Mouse (Mus musculus): Measurements from ENCODE around the gene Ciz1. TPM values are rescaled to one million over a fixed set of nuclear protein-coding genes. Genes with fewer than 3 reads are reported as not detected.
A peak's percentile ranks its signal among the peaks of the same experiment; 100 is the strongest.

Ciz1 gene
- polyA plus RNA-seq, 1 experiment from 2014 or later, result 41.1 TPM

DNA sequence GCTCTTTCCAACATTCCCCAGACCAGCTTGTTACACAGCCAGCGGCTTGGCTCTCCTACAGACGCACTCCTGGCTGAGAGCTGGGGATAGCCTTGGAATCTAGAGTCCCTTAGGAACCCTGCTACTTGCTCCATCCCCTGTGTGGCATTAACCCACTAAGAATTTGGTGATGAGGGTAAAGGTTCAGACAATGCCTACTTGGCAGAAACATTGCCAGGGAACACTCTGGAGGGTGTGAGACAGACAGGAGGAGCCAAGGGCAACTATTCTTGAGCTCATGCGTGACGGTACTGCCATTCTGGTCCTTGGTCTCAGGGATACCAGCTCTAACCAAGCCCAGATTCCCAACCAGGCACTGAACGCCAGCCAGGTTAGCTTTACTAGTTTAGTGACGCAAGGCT, 69.7 kb downstream of the Ciz1 start:
- ATAC-seq (replicated peaks; ENCODE audit: insufficient number of reproducible peaks, low FRiP score, low TSS enrichment, low read depth) (no peak), DNase-seq (ENCODE audit: low spot score) (no peak)
- Histone ChIP-seq H3K4me1 (ENCODE audit: control insufficient read depth, insufficient read depth, low read length) (peaks cover 4% of the 10 kb centered on the region; the same call in 1 of the 2 replicates), H3K4me2 (ENCODE audit: low read depth, low read length) (no peak overlapping the region), H3K36me3 (replicated peaks; ENCODE audit: control insufficient read depth, insufficient read depth, low read depth, low read length) (peaks cover 3% of the 10 kb centered on the region; the same call in 1 of the 2 replicates), H3K9me3 (replicated peaks; ENCODE audit: control insufficient read depth, low read length) (no peaks in the 10 kb centered on the region), H3K27me3 (ENCODE audit: control insufficient read depth, insufficient read depth, low read length) (no peaks in the 10 kb centered on the region), H3K4me3 (ENCODE audit: low read depth, low read length) (no peak overlapping the region), H3K27ac (replicated peaks; ENCODE audit: low read depth, low read length) (no peak overlapping the region), H3K9ac (replicated peaks; ENCODE audit: low read length) (no peak overlapping the region)
- WGBS, result 99% methylated on average over 6 of the region's 6 CpGs

DNA sequence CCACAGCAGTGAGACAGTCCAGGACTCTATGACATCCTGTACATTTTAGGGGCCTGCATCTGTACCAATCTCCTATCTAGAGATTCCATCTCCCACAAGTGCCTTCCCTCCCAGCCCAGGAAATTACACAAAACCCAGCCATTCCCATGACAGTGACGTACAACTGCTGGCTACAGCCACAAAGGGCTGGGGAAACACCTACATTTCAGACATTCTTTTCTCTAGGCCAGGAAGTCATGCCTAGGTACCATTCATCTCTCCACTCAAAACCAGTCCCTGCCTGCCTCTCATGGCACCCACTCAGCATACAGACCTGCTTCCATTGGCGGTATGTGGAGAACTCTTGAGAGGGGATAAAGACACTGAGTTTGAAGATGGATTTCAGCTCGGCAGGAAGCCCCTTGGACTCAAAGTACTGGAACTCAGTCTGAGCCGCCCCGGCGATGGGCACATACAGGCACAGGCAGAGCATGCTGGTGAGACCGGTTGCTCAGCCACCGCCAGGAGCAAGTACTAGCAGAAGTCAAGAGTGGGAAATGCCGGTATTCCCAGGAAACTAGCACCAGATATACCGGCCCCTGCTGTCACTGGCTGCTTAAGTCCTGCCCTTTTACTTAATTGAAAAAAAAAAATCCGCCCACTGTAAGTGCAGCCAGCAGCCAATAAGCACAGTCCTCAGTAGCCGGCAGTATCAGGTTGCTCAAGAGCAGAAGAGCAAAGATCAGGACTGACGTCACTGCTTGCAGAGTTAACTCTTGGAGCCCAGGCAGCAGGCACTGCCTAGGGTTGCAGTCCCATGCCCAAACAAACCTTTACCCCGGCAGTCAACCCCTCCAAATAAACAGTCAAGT, 71.6 kb downstream of the Ciz1 start:
- DNase-seq (ENCODE audit: low spot score) (peak; percentile 94), ATAC-seq (replicated peaks; ENCODE audit: insufficient number of reproducible peaks, low FRiP score, low TSS enrichment, low read depth) (peak; percentile 87)
- H3K4me3 ChIP-seq (ENCODE audit: low read depth, low read length), result peak overlapping the region; percentile 19
- H3K27ac ChIP-seq (replicated peaks; ENCODE audit: low read depth, low read length), result no peak overlapping the region; the same call in 1 of the 2 replicates
- no peaks in the 10 kb centered on the region for H3K9me3 ChIP-seq (replicated peaks; ENCODE audit: control insufficient read depth, low read length)
- H3K36me3 ChIP-seq (replicated peaks; ENCODE audit: control insufficient read depth, insufficient read depth, low read depth, low read length), result peaks cover 3% of the 10 kb centered on the region; the same call in 1 of the 2 replicates
- H3K27me3 ChIP-seq (ENCODE audit: control insufficient read depth, insufficient read depth, low read length), result no peaks in the 10 kb centered on the region
- WGBS, result 2% methylated on average over 14 of the region's 14 CpGs
- peaks cover 7% of the 10 kb centered on the region; the same call in 1 of the 2 replicates for H3K4me1 ChIP-seq (ENCODE audit: control insufficient read depth, insufficient read depth, low read length)
- peak overlapping the region; percentile 48 for H3K4me2 ChIP-seq (ENCODE audit: low read depth, low read length)
- peak overlapping the region; percentile 30; the same call in 1 of the 2 replicates for H3K9ac ChIP-seq (replicated peaks; ENCODE audit: low read length)

DNA sequence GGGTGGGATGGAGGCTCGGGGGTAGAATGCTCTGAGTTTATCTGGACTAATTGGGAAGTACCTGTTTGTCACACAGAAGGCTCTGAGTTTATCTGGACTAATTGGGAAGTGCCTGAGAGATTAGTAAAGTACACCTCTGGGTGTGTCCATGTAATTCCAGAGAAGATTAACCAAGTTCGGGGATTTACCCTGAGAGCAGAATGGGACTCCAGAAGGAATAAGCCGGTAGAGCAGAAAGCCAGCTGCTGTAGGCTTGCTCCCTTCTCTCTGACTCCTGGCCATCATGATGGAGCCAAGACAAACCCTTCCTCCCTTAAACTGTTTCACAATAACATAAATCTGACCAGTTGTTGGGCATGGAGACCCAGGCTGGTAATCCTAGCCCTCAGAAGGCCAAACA, 72.7 kb downstream of the Ciz1 start:
- WGBS, result 41% methylated on average over 3 of the region's 3 CpGs
- H3K4me1 ChIP-seq (ENCODE audit: control insufficient read depth, insufficient read depth, low read length), result peaks cover 7% of the 10 kb centered on the region; the same call in 1 of the 2 replicates
- no peak overlapping the region for H3K4me3 ChIP-seq (ENCODE audit: low read depth, low read length)

DNA sequence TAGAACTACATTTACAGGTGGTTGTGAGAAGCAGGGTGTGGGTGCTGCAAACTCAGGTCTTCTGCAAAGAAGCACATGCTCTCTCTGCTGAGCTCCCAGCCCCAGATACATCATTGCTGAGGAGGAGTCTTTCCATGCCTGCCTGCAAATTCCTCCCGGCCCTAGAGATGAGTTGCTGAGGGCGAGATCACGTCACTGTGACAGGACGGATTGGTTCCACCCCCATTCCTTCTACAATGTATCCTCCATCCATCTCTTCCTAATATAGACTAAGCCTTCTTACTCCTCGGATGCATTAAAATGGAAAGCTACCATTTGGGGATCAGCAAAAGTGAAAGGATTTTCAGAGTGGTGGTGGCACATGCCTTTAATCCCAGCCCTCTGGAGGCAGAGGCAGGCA, 73.4 kb downstream of the Ciz1 start:
- ATAC-seq (replicated peaks; ENCODE audit: insufficient number of reproducible peaks, low FRiP score, low TSS enrichment, low read depth), result no peak
- H3K9ac ChIP-seq (replicated peaks; ENCODE audit: low read length), result no peak overlapping the region
- WGBS, result 73% methylated on average over 5 of the region's 5 CpGs
- no peak overlapping the region for H3K4me2 ChIP-seq (ENCODE audit: low read depth, low read length)
- H3K27ac ChIP-seq (replicated peaks; ENCODE audit: low read depth, low read length), result no peak overlapping the region
- H3K4me3 ChIP-seq (ENCODE audit: low read depth, low read length), result no peak overlapping the region
- no peak for DNase-seq (ENCODE audit: low spot score)
- no peaks in the 10 kb centered on the region for H3K9me3 ChIP-seq (replicated peaks; ENCODE audit: control insufficient read depth, low read length)
- H3K27me3 ChIP-seq (ENCODE audit: control insufficient read depth, insufficient read depth, low read length), result no peaks in the 10 kb centered on the region
- peaks cover 7% of the 10 kb centered on the region; the same call in 1 of the 2 replicates for H3K4me1 ChIP-seq (ENCODE audit: control insufficient read depth, insufficient read depth, low read length)
- no peaks in the 10 kb centered on the region for H3K36me3 ChIP-seq (replicated peaks; ENCODE audit: control insufficient read depth, insufficient read depth, low read depth, low read length)

More for the DNA sequence above, 72.7 kb downstream of the Ciz1 start:
- ATAC-seq (replicated peaks; ENCODE audit: insufficient number of reproducible peaks, low FRiP score, low TSS enrichment, low read depth) (no peak), DNase-seq (ENCODE audit: low spot score) (no peak)
- no peaks in the 10 kb centered on the region for H3K27me3 ChIP-seq (ENCODE audit: control insufficient read depth, insufficient read depth, low read length)
- peak overlapping the region; percentile 66 for H3K27ac ChIP-seq (replicated peaks; ENCODE audit: low read depth, low read length)
- no peaks in the 10 kb centered on the region for H3K9me3 ChIP-seq (replicated peaks; ENCODE audit: control insufficient read depth, low read length)
- H3K9ac ChIP-seq (replicated peaks; ENCODE audit: low read length), result no peak overlapping the region
- H3K4me2 ChIP-seq (ENCODE audit: low read depth, low read length), result no peak overlapping the region
- no peaks in the 10 kb centered on the region for H3K36me3 ChIP-seq (replicated peaks; ENCODE audit: control insufficient read depth, insufficient read depth, low read depth, low read length)

- no peak for ATAC-seq (replicated peaks; ENCODE audit: insufficient number of reproducible peaks, low FRiP score, low TSS enrichment, low read depth)
- Histone ChIP-seq H3K9ac (replicated peaks; ENCODE audit: low read length) (no peak overlapping the region), H3K4me2 (ENCODE audit: low read depth, low read length) (no peak overlapping the region), H3K4me1 (ENCODE audit: control insufficient read depth, insufficient read depth, low read length) (peaks cover 7% of the 10 kb centered on the region; the same call in 1 of the 2 replicates), H3K4me3 (ENCODE audit: low read depth, low read length) (no peak overlapping the region), H3K27ac (replicated peaks; ENCODE audit: low read depth, low read length) (no peak overlapping the region), H3K36me3 (replicated peaks; ENCODE audit: control insufficient read depth, insufficient read depth, low read depth, low read length) (no peaks in the 10 kb centered on the region), H3K9me3 (replicated peaks; ENCODE audit: control insufficient read depth, low read length) (no peaks in the 10 kb centered on the region), H3K27me3 (ENCODE audit: control insufficient read depth, insufficient read depth, low read length) (no peaks in the 10 kb centered on the region)
- DNase-seq (ENCODE audit: low spot score), result no peak
- 92% methylated on average over 1 of the region's 1 CpGs for WGBS
Observed at GRCm38 (mm10) chr2:32426141-32426540, 74.0 kb downstream of the Ciz1 start.

DNA sequence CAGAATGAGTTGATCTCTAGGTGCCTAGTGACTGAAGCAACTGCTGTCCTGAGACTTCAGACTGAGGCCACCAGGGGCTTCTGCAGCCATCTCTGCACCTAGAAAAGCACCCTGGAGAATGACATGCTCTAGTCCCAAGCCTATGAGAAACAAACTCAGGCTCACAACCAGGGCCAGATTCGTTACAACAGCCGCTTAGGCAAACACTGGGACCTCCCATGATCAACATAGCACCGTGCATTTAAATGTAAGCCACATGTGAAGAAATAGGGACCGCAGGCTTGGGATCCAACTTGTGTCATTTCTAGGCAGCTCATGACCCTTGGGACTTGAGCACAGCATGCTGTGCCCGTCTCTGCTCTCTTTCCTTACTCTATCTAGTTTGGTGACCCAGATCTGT, 75.6 kb downstream of the Ciz1 start:
- H3K4me1 ChIP-seq (ENCODE audit: control insufficient read depth, insufficient read depth, low read length), result peaks cover 7% of the 10 kb centered on the region; the same call in 1 of the 2 replicates
- H3K4me2 ChIP-seq (ENCODE audit: low read depth, low read length), result 0 out of 2 replicates have a peak overlapping the region, but pooled peaks have one; percentile 8
- no peak overlapping the region for H3K9ac ChIP-seq (replicated peaks; ENCODE audit: low read length)
- ATAC-seq (replicated peaks; ENCODE audit: insufficient number of reproducible peaks, low FRiP score, low TSS enrichment, low read depth) (no peak), DNase-seq (ENCODE audit: low spot score) (no peak)
- WGBS, result 67% methylated on average over 5 of the region's 5 CpGs
- no peak overlapping the region for H3K27ac ChIP-seq (replicated peaks; ENCODE audit: low read depth, low read length)
- no peaks in the 10 kb centered on the region for H3K9me3 ChIP-seq (replicated peaks; ENCODE audit: control insufficient read depth, low read length)
- no peaks in the 10 kb centered on the region for H3K36me3 ChIP-seq (replicated peaks; ENCODE audit: control insufficient read depth, insufficient read depth, low read depth, low read length)
- no peak overlapping the region for H3K4me3 ChIP-seq (ENCODE audit: low read depth, low read length)
- no peaks in the 10 kb centered on the region for H3K27me3 ChIP-seq (ENCODE audit: control insufficient read depth, insufficient read depth, low read length)

DNA sequence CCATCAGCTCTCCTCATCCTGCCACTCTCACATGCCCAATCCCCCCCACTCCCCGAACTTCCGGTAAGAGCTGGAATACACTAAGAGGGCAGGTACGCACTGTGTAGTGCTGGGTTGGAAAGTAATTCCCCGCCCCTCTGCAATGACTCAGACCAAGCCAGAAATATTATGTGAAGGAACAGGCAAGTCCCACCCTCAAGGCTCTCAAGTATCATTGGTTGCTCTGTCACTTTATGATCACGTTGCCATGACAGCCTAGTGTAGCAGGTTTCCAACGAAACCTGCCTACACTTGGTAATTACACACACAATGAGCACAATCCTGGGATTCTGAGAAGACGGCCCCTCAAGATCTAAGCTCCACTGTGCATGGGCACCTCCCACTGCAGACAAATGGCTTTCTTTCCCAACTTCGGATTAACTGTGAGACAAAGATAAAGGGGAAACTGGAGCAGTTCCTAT, 76.2 kb downstream of the Ciz1 start:
- Histone ChIP-seq H3K9me3 (replicated peaks; ENCODE audit: control insufficient read depth, low read length) (no peaks in the 10 kb centered on the region), H3K9ac (replicated peaks; ENCODE audit: low read length) (no peak overlapping the region), H3K27me3 (ENCODE audit: control insufficient read depth, insufficient read depth, low read length) (no peaks in the 10 kb centered on the region), H3K4me2 (ENCODE audit: low read depth, low read length) (peak overlapping the region; percentile 13; the same call in 1 of the 2 replicates), H3K4me3 (ENCODE audit: low read depth, low read length) (no peak overlapping the region), H3K4me1 (ENCODE audit: control insufficient read depth, insufficient read depth, low read length) (peaks cover 7% of the 10 kb centered on the region; the same call in 1 of the 2 replicates), H3K27ac (replicated peaks; ENCODE audit: low read depth, low read length) (peak overlapping the region; percentile 35; the same call in 1 of the 2 replicates), H3K36me3 (replicated peaks; ENCODE audit: control insufficient read depth, insufficient read depth, low read depth, low read length) (no peaks in the 10 kb centered on the region)
- no peak for ATAC-seq (replicated peaks; ENCODE audit: insufficient number of reproducible peaks, low FRiP score, low TSS enrichment, low read depth)
- WGBS, result 75% methylated on average over 8 of the region's 8 CpGs
- DNase-seq (ENCODE audit: low spot score), result peak; percentile 61

Measured in embryonic facial prominence, embryonic 11.5 days (tissue).